Mouse (Mus musculus) left cerebral cortex, postnatal 14 days (tissue): ENCODE results near the gene Pld2. TPM values are rescaled to one million over a fixed set of nuclear protein-coding genes. Genes with fewer than 3 reads are reported as not detected.

Experiments
- DNase-seq, 2 experiments: peaks; one replicate each; pipeline ENCODE4 v3.0.0; 2021 to 2022; ENCODE audit warnings: low spot score in 2 of 2, mixed read lengths in 1 of 2
- intact Hi-C: fragments of 180-260 bp; cut with DNase I; formaldehyde crosslinking; loops from one replicate; pipeline ENCODE4 v1.15.1; 2025
- long read RNA-seq, 2 experiments: library from polyadenylated mRNA; stranded (forward); transcript quantifications; one replicate each; pipeline ENCODE4 v2.0.0; 2021
- total RNA-seq, 2 experiments: library from RNA; stranded (reverse); gene quantifications; 2 replicates each; pipeline ENCODE4 v1.2.3; 2021

Pld2 gene
- total RNA-seq: 10 to 100 TPM; 14.8 to 17.4 TPM
- long read RNA-seq, experiment 1, transcript Pld2-201 (25 exons, 3,659 nt): major isoform, 7 of 20 reads
- long read RNA-seq, experiment 1, partial matches to known transcripts: 4 of 20 reads
- long read RNA-seq, experiment 1, other reads (novel, unspliced or antisense): 9 of 20 reads
- long read RNA-seq, experiment 2, transcript Pld2-201 (25 exons, 3,659 nt): major isoform, 11 of 24 reads
- long read RNA-seq, experiment 2, partial matches to known transcripts: 4 of 24 reads
- long read RNA-seq, experiment 2, other reads (novel, unspliced or antisense): 8 of 24 reads

DNA sequence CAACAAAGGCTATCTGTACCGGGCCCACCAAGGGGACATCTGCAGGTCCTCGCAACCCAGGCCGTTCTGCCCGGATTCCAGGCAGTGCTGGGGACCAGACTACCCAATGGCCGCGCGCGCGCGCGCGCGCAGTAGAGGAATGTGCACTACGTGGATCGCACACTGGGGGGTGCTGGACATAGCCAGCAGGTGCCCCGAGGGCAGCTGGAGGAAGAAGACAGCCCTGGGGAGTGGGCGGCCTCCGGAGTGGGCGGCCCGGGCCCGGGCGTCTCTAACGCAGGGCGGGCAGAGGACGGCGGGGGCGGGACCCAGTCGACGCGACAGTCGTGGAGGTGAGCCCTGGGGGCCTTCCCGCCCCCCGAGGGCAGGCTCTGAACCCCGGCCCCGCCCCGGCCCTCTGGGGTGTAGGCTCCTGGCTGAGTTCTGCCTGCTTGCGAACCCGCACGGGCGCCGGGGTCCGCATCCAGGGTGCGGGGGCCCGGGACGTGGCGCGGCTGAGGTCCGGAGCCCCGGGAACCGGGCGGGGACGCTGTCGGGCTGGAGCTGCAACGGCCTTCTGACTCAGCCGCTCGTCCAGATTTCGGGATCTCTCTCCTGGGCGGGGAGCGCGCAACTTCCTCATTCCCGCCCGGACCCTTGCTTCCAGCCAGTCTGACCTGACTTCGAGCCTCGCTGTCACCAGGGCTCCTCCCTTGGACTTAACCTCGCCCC is at the start of gene Pld2:
Gene Pld2 (plus strand): TSS at position 188 of the 711 bp plus-strand sequence.
- DNase-seq: peak; percentile 64 to 77
- intact Hi-C loops: loop anchor here (5.0 kb wide), 1 partner anchor 67 kb away; no protein-coding TSS in a partner anchor

DNA sequence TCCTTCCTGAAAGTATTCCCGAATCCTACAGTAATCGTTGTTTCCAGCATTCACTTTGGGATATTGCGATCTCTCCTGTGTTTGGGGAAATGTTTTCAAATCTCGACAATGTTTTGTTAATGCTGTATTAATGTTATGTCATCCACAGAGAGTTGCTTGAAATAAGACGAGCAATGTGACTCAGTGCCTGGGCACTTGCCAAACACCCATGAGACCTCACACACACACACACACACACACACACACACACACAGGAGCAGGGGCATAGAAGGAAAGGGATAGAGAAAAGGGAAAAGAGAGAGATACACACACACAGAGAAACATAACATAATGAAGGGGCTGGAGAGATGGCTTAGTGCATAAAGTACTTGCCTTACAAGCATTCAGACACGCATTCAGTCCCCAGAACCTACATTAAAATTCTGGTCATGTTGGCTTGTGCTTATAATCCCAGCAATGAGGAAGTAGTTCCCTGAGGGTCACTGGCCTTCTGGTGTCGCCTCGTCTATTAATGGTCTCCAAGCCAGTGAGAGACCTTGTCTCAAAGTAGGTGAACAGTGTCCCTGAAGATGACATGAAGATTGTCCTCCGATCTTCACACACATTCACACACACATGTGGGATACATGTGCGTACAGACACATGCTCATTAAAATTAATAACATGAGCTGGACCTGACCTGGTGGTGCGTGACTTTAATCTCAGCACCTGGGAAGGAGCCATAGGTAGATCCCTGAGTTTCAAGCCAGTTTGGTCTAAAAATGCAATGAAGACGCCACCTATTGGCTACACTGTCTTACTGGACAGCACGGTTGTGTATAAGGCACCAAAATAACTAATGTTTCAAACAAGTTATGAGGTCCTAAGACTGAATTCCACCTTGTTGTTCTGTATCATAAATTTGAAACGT is 40.0 kb upstream of the Pld2 start:
- intact Hi-C loops: no loop called here
- DNase-seq: no peak

GRCm38 (mm10) chr11:70500476-70500812 is 39.4 kb upstream of the Pld2 start:
- DNase-seq: no peak
- intact Hi-C loops: no loop called here

DNA sequence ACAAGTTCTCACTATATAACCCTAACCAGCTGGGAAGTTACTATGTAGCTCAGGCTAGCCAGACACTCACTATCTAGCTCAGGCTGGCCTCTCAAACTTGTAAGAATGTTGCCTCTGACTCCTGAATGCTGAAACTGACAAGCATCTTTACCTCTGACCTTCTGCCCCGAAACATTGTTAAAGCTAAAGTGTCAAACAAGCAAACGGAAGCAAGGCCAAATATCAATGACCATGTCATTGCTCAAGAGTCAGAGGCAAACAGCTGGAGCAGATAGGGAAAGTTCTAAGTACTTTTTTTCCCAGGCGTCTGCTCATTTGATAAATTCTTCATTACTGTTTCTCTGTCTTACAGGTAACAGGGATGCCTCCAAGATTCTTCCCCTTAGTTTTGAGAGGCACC is 37.8 kb upstream of the Pld2 start:
- DNase-seq: no peak
- intact Hi-C loops: no loop called here

- intact Hi-C loops: loop anchor here (5.0 kb wide), 2 partner anchors 53 to 73 kb away; partner anchors contain the start of genes Arrb2 and Med11
- DNase-seq: no peak
Observed at GRCm38 (mm10) chr11:70504970-70505369, 34.9 kb upstream of the Pld2 start, which contains the start of gene Tm4sf5. Gene Tm4sf5, plus strand, starts transcription at chr11:70505244.

GRCm38 (mm10) chr11:70506385-70506784 is 33.5 kb upstream of the Pld2 start:
- peak; percentile 41 to 67 for DNase-seq
- intact Hi-C loops: loop anchor here (1.0 to 5.0 kb wide), 3 partner anchors 54 to 92 kb away; partner anchors contain the start of genes Arrb2 and Med11

GRCm38 (mm10) chr11:70506962-70507515 is 32.8 kb upstream of the Pld2 start:
- DNase-seq: no peak
- intact Hi-C loops: loop anchor here (1.0 to 5.0 kb wide), 3 partner anchors 55 to 93 kb away; partner anchors contain the start of genes Arrb2 and Med11

DNA sequence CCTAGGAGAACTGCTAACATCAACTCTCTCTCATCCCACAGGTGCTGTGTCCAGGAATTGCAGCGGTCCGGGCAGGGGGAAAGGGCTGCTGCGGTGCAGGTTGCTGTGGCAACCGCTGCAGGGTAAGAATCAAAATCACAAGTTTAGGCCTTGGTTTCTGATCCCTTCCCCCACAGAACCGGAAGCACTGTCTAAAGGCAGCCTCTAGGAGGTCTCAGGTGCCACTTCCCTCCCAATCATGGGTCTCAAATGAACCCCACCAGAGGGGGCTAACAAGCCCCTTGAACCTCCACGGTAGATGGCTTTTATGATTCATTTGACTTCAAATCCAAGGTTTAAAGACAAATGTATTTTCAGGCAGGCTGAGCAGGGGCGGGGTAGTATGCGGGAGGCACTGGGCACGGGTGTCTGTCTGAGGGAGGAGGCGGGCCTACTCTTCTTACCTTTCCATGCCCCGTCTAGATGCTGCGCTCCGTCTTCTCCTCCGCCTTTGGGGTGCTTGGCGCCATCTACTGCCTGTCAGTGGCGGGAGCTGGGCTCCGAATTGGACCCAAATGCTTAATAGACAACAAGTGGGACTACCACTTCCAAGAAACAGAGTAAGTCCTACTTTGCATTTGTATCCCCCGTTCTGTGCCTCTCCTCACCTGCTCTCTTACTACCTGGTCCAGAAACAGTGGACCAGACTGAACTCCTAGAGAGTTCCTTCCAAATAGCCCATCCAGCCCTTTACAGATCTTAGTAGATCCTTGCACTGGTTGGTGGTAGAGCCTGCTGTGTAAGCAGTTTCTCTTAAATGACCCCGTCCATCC is 29.9 kb upstream of the Pld2 start:
- intact Hi-C loops: loop anchor here (5.0 kb wide), 2 partner anchors 58 to 78 kb away; partner anchors contain the start of genes Arrb2 and Med11
- DNase-seq: peak; percentile 35 to 48

GRCm38 (mm10) chr11:70511242-70511641 is 28.6 kb upstream of the Pld2 start:
- intact Hi-C loops: no loop called here
- DNase-seq: no peak

GRCm38 (mm10) chr11:70511825-70512224 is 28.0 kb upstream of the Pld2 start:
- intact Hi-C loops: no loop called here
- no peak for DNase-seq

DNA sequence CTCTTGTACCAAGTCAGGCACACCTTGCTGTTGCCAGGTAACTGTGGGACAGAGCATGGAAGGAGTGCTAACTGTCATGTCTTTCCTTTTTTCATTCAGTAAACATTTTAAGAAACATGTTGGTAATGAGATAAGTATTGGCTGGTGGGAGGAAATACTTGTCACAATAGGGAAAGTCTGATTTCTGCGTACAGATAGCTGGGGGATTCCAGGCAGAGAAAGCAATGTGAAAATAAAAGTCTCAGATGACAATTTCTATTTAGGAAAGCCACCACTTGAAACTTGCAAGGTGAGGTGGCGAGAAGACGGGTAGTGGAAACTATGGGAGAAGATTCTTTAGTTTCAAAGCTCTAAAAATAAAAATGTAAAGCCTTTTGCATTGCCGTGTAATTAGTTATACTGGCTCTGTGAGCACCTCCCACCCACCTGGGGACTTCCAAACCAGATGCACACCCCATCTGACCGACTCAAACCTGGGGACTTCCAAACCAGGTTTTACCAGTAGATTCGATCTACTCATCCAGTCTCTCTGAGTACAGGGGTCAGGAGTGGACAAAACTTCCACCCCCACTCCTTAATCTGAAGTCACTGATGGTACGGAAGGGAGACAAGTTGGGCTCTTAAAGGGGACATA is 27.0 kb upstream of the Pld2 start:
- DNase-seq: no peak
- intact Hi-C loops: no loop called here

GRCm38 (mm10) chr11:70513520-70513919 is 26.3 kb upstream of the Pld2 start:
- no peak for DNase-seq
- intact Hi-C loops: no loop called here

DNA sequence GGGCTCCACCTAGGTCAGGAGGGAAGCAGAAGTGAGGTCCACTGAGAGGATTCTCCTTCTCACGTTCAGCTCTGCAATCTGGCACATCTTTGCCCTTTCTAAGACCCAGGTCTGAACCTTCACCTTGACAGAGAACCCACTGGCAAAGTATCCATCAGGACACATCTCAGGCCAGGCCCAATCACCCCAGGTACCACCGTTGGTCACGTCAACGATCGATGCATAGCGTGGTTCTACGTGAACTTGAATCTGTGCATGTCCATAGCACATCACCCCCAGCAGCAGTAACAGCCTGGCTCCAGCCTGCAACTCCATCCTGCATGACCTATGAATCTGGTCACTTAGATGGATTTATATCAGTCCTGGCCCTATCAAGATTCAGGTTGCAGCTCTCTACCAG is 25.6 kb upstream of the Pld2 start, which contains the start of gene Vmo1:
Gene Vmo1 (minus strand): TSS at position 329 of the 400 bp plus-strand sequence.
- intact Hi-C loops: no loop called here
- no peak for DNase-seq

DNA sequence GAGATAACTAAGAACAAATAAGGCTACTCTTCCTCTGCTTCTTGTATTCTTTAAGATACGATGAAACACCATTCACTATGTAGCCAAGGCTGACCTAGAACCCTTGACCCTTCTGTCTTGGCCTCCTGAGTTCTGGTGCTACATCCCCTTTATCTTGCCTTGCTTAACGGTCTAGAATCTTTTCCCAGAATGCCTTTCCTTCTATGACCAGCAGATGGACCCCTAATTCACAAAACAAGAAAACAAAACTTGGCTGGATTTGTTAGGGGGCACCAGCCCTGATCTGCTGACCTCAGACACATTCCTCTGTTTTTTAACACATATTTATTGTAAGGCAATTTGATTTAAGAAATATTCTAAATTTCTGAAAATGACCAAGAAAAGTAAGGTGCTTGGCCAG is 23.5 kb upstream of the Pld2 start:
- peak; percentile 54 to 58 for DNase-seq

DNA sequence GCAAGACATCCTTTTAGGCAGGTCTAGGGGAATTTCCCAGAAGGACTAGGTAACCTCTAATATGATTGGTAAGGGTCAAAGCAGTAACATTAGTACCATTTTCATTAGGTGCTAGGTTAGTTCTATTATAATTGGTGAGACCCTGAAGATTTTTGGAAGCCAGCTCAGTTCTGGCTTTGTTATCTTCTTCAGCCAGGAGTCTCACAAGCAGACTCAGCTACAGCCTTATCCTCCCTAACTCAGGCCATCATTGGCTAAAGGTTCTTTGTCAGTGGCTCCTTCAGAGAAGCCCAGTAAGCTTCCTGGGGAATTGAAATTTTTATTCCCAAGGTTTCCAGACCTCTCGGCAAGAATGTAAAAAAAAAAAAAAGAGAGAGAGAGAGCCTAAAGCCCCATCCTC is 21.4 kb upstream of the Pld2 start:
- DNase-seq: no peak
- intact Hi-C loops: loop anchor here (5.0 kb wide), 1 partner anchor 239 kb away; no protein-coding TSS in a partner anchor

More for the DNA sequence above, 23.5 kb upstream of the Pld2 start:
- intact Hi-C loops: loop anchor here (5.0 kb wide), 1 partner anchor 241 kb away; no protein-coding TSS in a partner anchor

GRCm38 (mm10) chr11:70518923-70519322 is 20.9 kb upstream of the Pld2 start, which contains the start of gene Gltpd2:
Gene Gltpd2, plus strand, starts transcription at chr11:70519196.
- DNase-seq: no peak
- intact Hi-C loops: loop anchor here (5.0 kb wide), 1 partner anchor 238 kb away; no protein-coding TSS in a partner anchor

DNA sequence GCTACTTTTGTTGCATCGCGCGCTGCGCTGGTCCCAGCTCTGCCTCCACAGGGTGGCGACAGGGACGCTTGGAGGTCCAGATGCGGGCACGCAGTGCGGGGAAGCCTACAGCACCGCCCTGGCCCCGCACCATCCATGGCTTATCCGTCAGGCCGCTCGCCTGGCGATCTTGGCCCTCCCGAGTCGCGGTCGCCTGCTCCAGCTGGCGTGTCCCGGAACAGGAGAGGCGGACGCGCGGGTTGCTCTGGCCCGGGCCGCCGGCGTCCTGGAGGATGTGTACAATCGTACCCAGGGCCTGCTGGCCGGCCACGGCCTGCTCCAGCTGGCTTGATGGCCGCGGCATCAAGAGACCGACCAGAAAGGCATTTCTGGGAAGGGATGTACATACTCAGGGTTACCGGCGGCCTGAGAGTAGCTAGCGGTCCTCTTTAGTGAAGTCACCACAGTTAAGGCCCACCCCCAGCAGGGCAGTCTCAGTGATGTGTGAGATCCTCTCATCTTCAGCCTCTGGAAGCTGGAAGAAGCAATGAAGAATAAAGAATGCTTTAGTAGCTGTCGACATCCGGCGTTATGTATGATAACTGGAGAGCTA is 19.6 kb upstream of the Pld2 start:
- intact Hi-C loops: no loop called here
- DNase-seq: no peak
